Mouse (Mus musculus) liver, embryonic 14.5 days (tissue): ENCODE data around the gene Oip5. TPM values are rescaled to one million over a fixed set of nuclear protein-coding genes. Genes with fewer than 3 reads are reported as not detected.
"Not testable (repeated sequence)": the region's sequence is repeated elsewhere in the genome, so short reads cannot be mapped to it uniquely, and the experiment has no call there.

Experiments used
- ATAC-seq: fragments of 200-750 bp; cut with Nextera tagmentation; 2 replicates; pipeline ENCODE4 v1.8.0; 2017; ENCODE audit warnings: moderate number of reproducible peaks, mild to moderate bottlenecking, moderate library complexity; ENCODE audit not compliant: insufficient read depth
- DNase-seq, 3 experiments: peaks; one replicate each; pipeline ENCODE4 v3.0.0-alpha.2; 2012 to 2013; ENCODE audit warnings: low read depth in 3 of 3, low spot score in 3 of 3
- H3K27ac ChIP-seq: fragments of 300-500 bp; sonication (generic); 2 replicates; pipeline ENCODE4 v1.5.1; 2014; ENCODE audit warnings: moderate library complexity, mild to moderate bottlenecking, control low read depth, inconsistent platforms
- H3K27me3 ChIP-seq: fragments of 300-500 bp; sonication (generic); 2 replicates; pipeline ENCODE4 v1.6.1; 2014; ENCODE audit warnings: mild to moderate bottlenecking, low read length, moderate library complexity; ENCODE audit not compliant: control insufficient read depth, insufficient read depth
- H3K36me3 ChIP-seq: fragments of 300-500 bp; sonication (generic); replicated peaks from 2 replicates; pipeline ENCODE4 v1.6.1; 2014; ENCODE audit warnings: low read depth; ENCODE audit not compliant: control insufficient read depth, insufficient read depth
- H3K4me1 ChIP-seq, 2 experiments: fragments of 200-500 bp in 1 of 2; fragments of 300-500 bp in 1 of 2; sonication (generic) in 1 of 2; replicated peaks; 2 replicates each; pipeline ENCODE4 v1.6.1; 2012 to 2014; ENCODE audit warnings: antibody characterized with exemption in 1 of 2, inconsistent platforms in 1 of 2, low read length in 1 of 2; ENCODE audit not compliant: control insufficient read depth in 2 of 2, insufficient read depth in 2 of 2
- H3K4me2 ChIP-seq: fragments of 300-500 bp; sonication (generic); 2 replicates; pipeline ENCODE4 v1.6.1; 2014; ENCODE audit warnings: low read depth, mild to moderate bottlenecking, control low read depth, moderate library complexity
- H3K4me3 ChIP-seq, 2 experiments: fragments of 200-500 bp in 1 of 2; fragments of 300-500 bp in 1 of 2; sonication (generic) in 1 of 2; 2 replicates each; pipeline ENCODE4 v1.5.1; 2012 to 2014; ENCODE audit warnings: low read depth in 2 of 2, low read length in 2 of 2, mild to moderate bottlenecking in 2 of 2, control low read depth in 1 of 2, inconsistent platforms in 1 of 2, moderate library complexity in 1 of 2; ENCODE audit not compliant: insufficient read depth in 1 of 2
- H3K9ac ChIP-seq: fragments of 300-500 bp; sonication (generic); replicated peaks from 2 replicates; pipeline ENCODE4 v1.6.1; 2014; ENCODE audit warnings: mild to moderate bottlenecking, control low read depth, moderate library complexity
- H3K9me3 ChIP-seq: fragments of 300-500 bp; sonication (generic); 2 replicates; pipeline ENCODE4 v1.6.1; 2016; ENCODE audit warnings: low read length, mixed read lengths; ENCODE audit not compliant: control insufficient read depth
- CTCF ChIP-seq: IDR thresholded peaks from 2 replicates; pipeline ENCODE4 v1.5.1; 2016; ENCODE audit warnings: antibody characterized with exemption, low read depth, control low read depth
- EP300 ChIP-seq: IDR thresholded peaks from 2 replicates; pipeline ENCODE4 v1.6.1; 2016; ENCODE audit warnings: antibody characterized with exemption, low read depth
- WGBS: fragments of 180-500 bp; shearing (Covaris S2); extraction: QIAGEN DNeasy Blood & Tissue Kit; methylation state at CpG from one replicate; pipeline ENCODE4 v1.1.7; 2014; ENCODE audit not compliant: insufficient replicate concordance; 5-methylcytosine and 5-hydroxymethylcytosine counted together
- polyA plus RNA-seq, 2 experiments: library from polyadenylated mRNA; depleted of rRNA in 1 of 2; stranded (reverse) in 1 of 2; unstranded in 1 of 2; fragments of >200 nt; fragmentation: Nextera tagmentation in 1 of 2; extraction: Ambion mirVana in 1 of 2; gene quantifications; 2 replicates each; pipeline versions ENCODE4 v1.2.1 to v1.2.3; 2012 to 2014

Gene Oip5
- 22.6 and 23.9 TPM in 2 replicates for polyA plus RNA-seq (2012; rRNA removed)
- 30.1 and 37.8 TPM in 2 replicates for polyA plus RNA-seq (2014; fragmentation: Nextera tagmentation; extraction: Ambion mirVana)

DNA sequence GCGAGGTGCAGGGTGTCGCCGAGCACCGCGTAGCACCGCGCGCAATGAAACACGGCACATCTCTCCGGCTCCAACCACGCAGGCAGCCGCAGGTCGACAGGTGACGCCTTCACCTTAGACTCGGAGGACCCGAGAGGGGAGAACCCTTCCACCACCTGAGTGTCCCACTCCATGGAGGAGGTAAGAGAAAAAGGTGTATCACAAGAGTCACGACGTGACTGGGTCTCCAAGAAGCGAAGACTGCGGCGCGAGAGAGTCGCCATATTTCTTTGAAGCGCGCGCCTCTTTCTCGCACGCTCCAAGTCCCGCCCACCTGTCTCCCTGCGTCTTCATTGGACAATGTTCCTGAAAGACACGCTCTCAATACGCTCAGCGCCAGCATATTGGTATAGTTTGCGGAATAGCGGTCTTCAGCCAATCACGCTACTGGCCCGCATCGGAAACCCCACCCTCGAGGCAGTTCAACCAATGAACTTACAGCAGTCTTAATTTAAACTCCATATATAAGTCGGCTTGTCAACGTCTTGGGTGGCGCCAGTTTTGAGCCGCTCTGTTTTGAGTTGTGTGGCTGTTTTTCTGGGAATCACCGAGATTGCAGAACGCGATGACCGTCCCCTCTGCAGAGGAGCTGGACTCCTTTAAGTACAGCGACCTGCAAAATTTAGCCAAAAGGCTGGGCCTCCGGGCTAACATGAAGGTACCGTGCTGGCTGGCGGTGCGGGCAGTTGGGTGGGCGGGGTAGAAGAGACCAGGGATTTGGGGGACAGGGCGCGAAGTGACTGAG lies at the start of gene Oip5, which contains the start of gene Nusap1:
Gene Oip5 (minus strand): TSS at position 271 of the 784 bp plus-strand sequence.
Gene Nusap1 (plus strand): TSS at position 100 of the 784 bp plus-strand sequence.
- DNase-seq (peak; percentile 98 to 99 (median 98)), ATAC-seq (peak; percentile 97)
- H3K9me3 ChIP-seq = no peaks in the 10 kb centered on the region
- H3K9ac ChIP-seq = peak within 1 kb of the TSS; percentile 95
- peak within 1 kb of the TSS; percentile 82 to 99 for H3K4me3 ChIP-seq
- under 1% methylated on average over 55 of the region's 55 CpGs for WGBS
- H3K27ac ChIP-seq = peak within 1 kb of the TSS; percentile 88
- TF ChIP-seq CTCF (no peak), EP300 (peak; percentile 19; the same call in 1 of the 2 replicates)
- peaks cover 32% of the 10 kb centered on the region for H3K36me3 ChIP-seq
- H3K27me3 ChIP-seq = no peaks in the 10 kb centered on the region
- H3K4me1 ChIP-seq = peaks cover 15% of the 10 kb centered on the region in 2 experiments; a peak in 3 of 4 replicates
- H3K4me2 ChIP-seq = peak within 1 kb of the TSS; percentile 76

DNA sequence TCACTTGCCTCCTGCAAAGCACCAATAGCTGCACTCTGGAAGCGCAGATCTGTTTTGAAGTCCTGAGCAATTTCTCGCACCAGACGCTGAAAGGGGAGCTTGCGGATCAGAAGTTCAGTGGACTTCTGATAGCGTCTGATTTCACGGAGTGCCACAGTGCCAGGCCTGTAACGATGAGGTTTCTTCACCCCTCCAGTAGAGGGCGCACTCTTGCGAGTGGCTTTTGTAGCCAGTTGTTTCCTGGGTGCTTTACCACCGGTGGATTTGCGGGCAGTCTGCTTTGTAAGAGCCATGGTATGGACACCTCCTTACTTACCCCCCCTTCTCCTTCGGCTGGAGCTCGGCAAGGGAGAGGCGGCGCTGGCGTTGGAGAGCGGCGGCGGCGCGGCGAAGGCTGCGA lies 47.5 kb upstream of the Oip5 start:
- not testable (repeated sequence) for H3K36me3 ChIP-seq, H3K9me3 ChIP-seq, H3K27me3 ChIP-seq, DNase-seq, H3K27ac ChIP-seq, ATAC-seq, H3K4me2 ChIP-seq, H3K4me3 ChIP-seq, H3K9ac ChIP-seq
- 74% methylated on average over 19 of the region's 23 CpGs for WGBS
- H3K4me1 ChIP-seq = peaks cover 7 to 13% of the 10 kb centered on the region in 2 experiments; a peak in 3 of 4 replicates
- TF ChIP-seq CTCF = peak; percentile 61

DNA sequence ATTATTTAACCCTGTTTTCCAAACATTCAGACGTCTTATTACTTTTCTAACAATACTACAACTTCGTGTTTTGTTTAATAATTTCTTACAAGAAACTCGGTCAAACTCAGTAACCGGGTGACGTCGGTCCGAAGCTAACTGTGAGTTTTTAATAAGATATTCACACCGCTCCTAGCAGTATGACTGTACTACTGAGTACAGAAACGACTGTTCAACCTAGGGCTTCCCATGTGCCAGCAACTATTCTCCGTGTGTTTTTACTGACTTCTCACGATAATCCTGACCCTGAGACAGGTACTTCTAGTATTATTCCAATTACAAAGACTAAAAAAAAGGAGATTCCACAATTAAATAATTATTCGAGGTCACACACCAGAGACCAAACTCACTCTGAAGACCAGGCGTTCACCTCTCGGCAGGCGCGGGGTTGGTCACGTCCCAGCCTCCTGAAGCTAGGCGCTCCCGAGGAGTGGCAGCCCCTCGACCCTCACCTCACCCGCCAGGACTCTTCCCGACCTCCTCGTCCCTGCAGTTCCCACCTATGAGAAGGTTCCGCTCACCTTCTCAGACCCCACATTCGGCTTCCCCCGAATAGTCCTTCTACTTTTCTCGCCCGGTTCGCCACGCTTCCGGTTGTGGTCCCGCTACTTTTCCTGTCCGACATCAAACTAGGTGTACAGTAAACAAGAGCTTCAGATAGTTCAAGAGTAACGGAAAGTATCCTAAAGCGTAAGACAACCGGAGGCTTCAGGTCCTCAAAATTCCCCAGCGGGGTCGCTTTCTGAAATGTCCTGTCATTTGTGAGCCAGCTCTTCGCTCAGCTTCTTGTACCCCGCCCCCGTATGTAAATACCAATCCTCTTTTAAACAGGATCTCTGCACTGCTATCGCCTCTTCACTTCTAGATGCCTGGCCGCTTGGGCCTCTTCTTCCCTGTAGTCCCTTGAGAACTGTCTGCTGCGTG lies 44.2 kb upstream of the Oip5 start, which contains the start of gene Ndufaf1:
Gene Ndufaf1 (minus strand): TSS at position 608 of the 963 bp plus-strand sequence.
- H3K4me1 ChIP-seq = peaks cover 7% of the 10 kb centered on the region in 2 experiments; a peak in 3 of 4 replicates
- peaks cover 7% of the 10 kb centered on the region for H3K36me3 ChIP-seq

DNA sequence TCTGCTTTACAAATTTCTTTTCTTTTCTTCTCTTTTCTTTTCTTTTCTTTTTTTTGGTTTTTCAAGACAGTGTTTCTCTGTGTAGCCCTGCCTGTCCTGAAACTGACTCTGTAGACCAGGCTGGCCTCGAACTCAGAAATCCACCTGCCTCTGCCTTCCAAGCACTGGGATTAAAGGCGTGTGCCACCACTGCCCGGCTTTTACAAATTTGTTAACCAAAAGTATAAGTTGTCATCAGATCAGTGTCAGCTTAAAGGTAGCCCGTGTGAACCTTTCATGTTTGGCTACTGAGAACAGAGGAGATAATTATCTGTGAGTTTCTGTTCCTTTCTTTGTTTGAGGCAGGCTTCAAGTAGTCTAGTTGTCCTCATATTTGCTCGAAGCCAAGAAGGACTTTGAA lies 26.0 kb upstream of the Oip5 start:
- DNase-seq = no peak
- TF ChIP-seq CTCF = no peak
- TF ChIP-seq EP300 = no peak
- H3K4me3 ChIP-seq = no peak overlapping the region
- H3K9me3 ChIP-seq = no peaks in the 10 kb centered on the region
- no peaks in the 10 kb centered on the region for H3K4me1 ChIP-seq
- no peaks in the 10 kb centered on the region for H3K27me3 ChIP-seq
- 87% methylated on average over 5 of the region's 5 CpGs for WGBS
- no peak overlapping the region for H3K4me2 ChIP-seq
- H3K27ac ChIP-seq = no peak overlapping the region
- peaks cover 96% of the 10 kb centered on the region for H3K36me3 ChIP-seq
- no peak for ATAC-seq
- no peak overlapping the region for H3K9ac ChIP-seq

More for the DNA sequence above, 44.2 kb upstream of the Oip5 start, which contains the start of gene Ndufaf1:
- Histone ChIP-seq H3K9ac (peak within 1 kb of the TSS; percentile 90), H3K9me3 (no peaks in the 10 kb centered on the region), H3K27ac (peak within 1 kb of the TSS; percentile 62), H3K27me3 (no peaks in the 10 kb centered on the region), H3K4me3 (peak within 1 kb of the TSS; percentile 83 to 97), H3K4me2 (peak within 1 kb of the TSS; percentile 86)
- TF ChIP-seq CTCF (no peak), EP300 (0 out of 2 replicates have a peak, but pooled peaks have one; percentile 6)
- WGBS = under 1% methylated on average over 44 of the region's 44 CpGs
- ATAC-seq (peak; percentile 86), DNase-seq (peak; percentile 71 to 73 (median 73))
